Mouse (Mus musculus): ENCODE measurements at regions not wholly inside any gene's neighbourhood (a gene's known extent, or its start where the extent isn't known, plus 50 kb on each side); places are given as distances from the start of the nearest gene placed in this dataset.

- Histone ChIP-seq H3K4me3 (no peak overlapping the region), H3K79me2 (ENCODE audit: control insufficient read depth, insufficient read depth) (no peaks in the 10 kb centered on the region), H3ac (ENCODE audit: control insufficient read depth, insufficient read length) (no peak overlapping the region), H3K27me3 (ENCODE audit: control insufficient read depth, insufficient read depth, insufficient read length) (no peaks in the 10 kb centered on the region), H3K4me2 (ENCODE audit: low read depth) (no peak overlapping the region), H3K36me3 (ENCODE audit: control insufficient read depth, insufficient read depth) (no peaks in the 10 kb centered on the region)
- TF ChIP-seq MYOD1 (IDR thresholded peaks at IDR 0.05; ENCODE audit: control insufficient read depth in 1 of 3, insufficient read length in 2 of 3, low read depth in 2 of 3) (no peak), POLR2A (IDR thresholded peaks at IDR 0.05; ENCODE audit: insufficient read length, low read depth) (no peak), USF1 (IDR thresholded peaks at IDR 0.05; ENCODE audit: low read depth) (no peak), MAX (IDR thresholded peaks at IDR 0.05; ENCODE audit: low read depth) (no peak), MYOG (IDR thresholded peaks at IDR 0.05; ENCODE audit: control insufficient read depth in 1 of 3, insufficient read depth in 1 of 3, insufficient read length in 2 of 3, low read depth in 2 of 3) (no peak), POLR2AphosphoS2 (IDR thresholded peaks at IDR 0.05; ENCODE audit: insufficient read length, low read depth) (no peak), CEBPB (IDR thresholded peaks at IDR 0.05; ENCODE audit: insufficient read depth, poor library complexity, severe bottlenecking) (no peak), TCF12 (IDR thresholded peaks at IDR 0.05; ENCODE audit: insufficient read depth, poor library complexity, severe bottlenecking) (no peak), SRF (IDR thresholded peaks at IDR 0.05; ENCODE audit: control insufficient read depth, insufficient read length, low read depth) (no peak), E2F4 (IDR thresholded peaks at IDR 0.05; ENCODE audit: insufficient read depth) (no peak), TCF3 (IDR thresholded peaks at IDR 0.05; ENCODE audit: insufficient read length, low read depth) (no peak)
Measured at GRCm38 (mm10) chr2:171846826-171847492, 196.3 kb downstream of the Cbln4 start.

DNA sequence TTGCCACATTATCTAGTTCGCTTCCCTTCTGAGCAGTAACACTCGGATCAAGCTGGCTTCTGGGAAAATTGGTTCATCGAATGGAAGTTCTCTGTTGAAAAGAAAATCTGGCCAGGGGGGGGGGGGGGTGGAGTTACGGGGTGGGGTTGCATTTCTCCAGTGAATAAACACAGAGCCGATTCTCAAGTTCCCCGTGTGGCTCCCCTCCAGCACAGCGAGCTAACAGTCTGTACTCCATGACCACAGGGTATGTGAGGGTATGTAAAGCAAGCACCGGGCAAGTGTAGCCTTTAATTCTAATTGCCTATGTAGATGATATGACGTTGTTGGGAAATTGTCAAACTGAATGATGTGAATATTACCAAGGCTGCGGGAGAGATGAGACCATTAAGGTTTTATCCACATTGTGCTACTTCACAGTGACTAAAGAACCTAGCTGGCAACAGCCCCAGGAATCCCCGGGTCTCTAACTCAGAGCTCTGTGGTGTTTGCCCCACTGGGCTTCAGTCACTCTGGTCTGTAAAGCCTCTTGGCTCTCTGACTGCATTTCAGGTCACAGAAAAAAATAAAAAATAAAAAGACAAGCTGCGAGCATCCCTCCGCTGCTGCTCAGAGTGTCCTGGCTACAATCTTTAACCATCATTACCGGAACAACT, 203.1 kb downstream of the Cbln4 start:
- Histone ChIP-seq H3ac (ENCODE audit: control insufficient read depth, insufficient read length) (no peak overlapping the region), H3K27me3 (ENCODE audit: control insufficient read depth, insufficient read depth, insufficient read length) (no peaks in the 10 kb centered on the region), H3K4me3 (no peak overlapping the region)

GRCm38 (mm10) chr2:171822156-171822555, 221.1 kb downstream of the Cbln4 start:
- H3K4me2 ChIP-seq (ENCODE audit: low read depth), result no peak overlapping the region
- H3ac ChIP-seq (ENCODE audit: control insufficient read depth, insufficient read length), result no peak overlapping the region
- no peak for TF ChIP-seq MYOD1 (IDR thresholded peaks at IDR 0.05; ENCODE audit: control insufficient read depth in 1 of 3, insufficient read length in 2 of 3, low read depth in 2 of 3)
- TF ChIP-seq MYOG (IDR thresholded peaks at IDR 0.05; ENCODE audit: control insufficient read depth in 1 of 3, insufficient read depth in 1 of 3, insufficient read length in 2 of 3, low read depth in 2 of 3), result no peak
- TF ChIP-seq POLR2AphosphoS2 (IDR thresholded peaks at IDR 0.05; ENCODE audit: insufficient read length, low read depth), result no peak
- no peak for TF ChIP-seq TCF12 (IDR thresholded peaks at IDR 0.05; ENCODE audit: insufficient read depth, poor library complexity, severe bottlenecking)
- no peak for TF ChIP-seq CEBPB (IDR thresholded peaks at IDR 0.05; ENCODE audit: insufficient read depth, poor library complexity, severe bottlenecking)
- TF ChIP-seq REST (IDR thresholded peaks at IDR 0.05; ENCODE audit: insufficient read depth, insufficient read length), result no peak
- no peak for TF ChIP-seq SRF (IDR thresholded peaks at IDR 0.05; ENCODE audit: control insufficient read depth, insufficient read length, low read depth)
- no peak for TF ChIP-seq MAX (IDR thresholded peaks at IDR 0.05; ENCODE audit: low read depth)
- TF ChIP-seq USF1 (IDR thresholded peaks at IDR 0.05; ENCODE audit: low read depth), result no peak
- no peak for TF ChIP-seq E2F4 (IDR thresholded peaks at IDR 0.05; ENCODE audit: insufficient read depth)
- no peak for TF ChIP-seq TCF3 (IDR thresholded peaks at IDR 0.05; ENCODE audit: insufficient read length, low read depth)
- TF ChIP-seq POLR2A (IDR thresholded peaks at IDR 0.05; ENCODE audit: insufficient read length, low read depth), result no peak
- no peaks in the 10 kb centered on the region for H3K27me3 ChIP-seq (ENCODE audit: control insufficient read depth, insufficient read depth, insufficient read length)
- H3K36me3 ChIP-seq (ENCODE audit: control insufficient read depth, insufficient read depth), result no peaks in the 10 kb centered on the region
- no peak overlapping the region for H3K4me3 ChIP-seq
- no peaks in the 10 kb centered on the region for H3K79me2 ChIP-seq (ENCODE audit: control insufficient read depth, insufficient read depth)

More for the DNA sequence above, 203.1 kb downstream of the Cbln4 start:
- H3K4me2 ChIP-seq (ENCODE audit: low read depth), result peak overlapping the region; percentile 53
- no peak for TF ChIP-seq MYOG (IDR thresholded peaks at IDR 0.05; ENCODE audit: control insufficient read depth in 1 of 3, insufficient read depth in 1 of 3, insufficient read length in 2 of 3, low read depth in 2 of 3)
- no peaks in the 10 kb centered on the region for H3K36me3 ChIP-seq (ENCODE audit: control insufficient read depth, insufficient read depth)
- no peaks in the 10 kb centered on the region for H3K79me2 ChIP-seq (ENCODE audit: control insufficient read depth, insufficient read depth)

DNA sequence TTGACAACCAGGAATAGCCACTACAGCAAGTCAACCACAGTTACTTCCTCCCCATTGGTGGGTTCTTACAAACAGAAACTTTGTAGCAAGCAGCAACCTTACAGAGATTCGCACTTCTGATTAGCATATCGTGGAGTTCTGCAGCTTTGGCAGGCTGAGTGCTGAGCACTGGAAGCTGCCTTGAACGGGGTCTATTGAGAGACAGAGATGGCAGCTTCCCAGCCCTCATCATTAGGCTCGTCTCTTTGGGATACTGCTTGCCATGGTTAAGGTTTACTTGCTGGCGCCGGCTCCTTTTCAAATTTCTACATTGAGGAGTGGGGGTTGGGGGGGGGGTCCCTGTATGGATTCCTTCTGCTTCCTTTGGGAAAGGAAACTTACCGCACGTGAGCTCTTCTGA, 224.8 kb downstream of the Cbln4 start:
- Histone ChIP-seq H3K79me2 (ENCODE audit: control insufficient read depth, insufficient read depth) (no peaks in the 10 kb centered on the region), H3ac (ENCODE audit: control insufficient read depth, insufficient read length) (no peak overlapping the region), H3K36me3 (ENCODE audit: control insufficient read depth, insufficient read depth) (no peaks in the 10 kb centered on the region), H3K27me3 (ENCODE audit: control insufficient read depth, insufficient read depth, insufficient read length) (no peaks in the 10 kb centered on the region), H3K4me2 (ENCODE audit: low read depth) (no peak overlapping the region), H3K4me3 (no peak overlapping the region)
- no peak for TF ChIP-seq MYOG (IDR thresholded peaks at IDR 0.05; ENCODE audit: control insufficient read depth in 1 of 3, insufficient read depth in 1 of 3, insufficient read length in 2 of 3, low read depth in 2 of 3)
- no peak for TF ChIP-seq POLR2A (IDR thresholded peaks at IDR 0.05; ENCODE audit: insufficient read length, low read depth)
- TF ChIP-seq MYOD1 (IDR thresholded peaks at IDR 0.05; ENCODE audit: control insufficient read depth in 1 of 3, insufficient read length in 2 of 3, low read depth in 2 of 3), result no peak
- TF ChIP-seq CEBPB (IDR thresholded peaks at IDR 0.05; ENCODE audit: insufficient read depth, poor library complexity, severe bottlenecking), result no peak
- TF ChIP-seq TCF12 (IDR thresholded peaks at IDR 0.05; ENCODE audit: insufficient read depth, poor library complexity, severe bottlenecking), result no peak
- TF ChIP-seq E2F4 (IDR thresholded peaks at IDR 0.05; ENCODE audit: insufficient read depth), result no peak
- TF ChIP-seq REST (IDR thresholded peaks at IDR 0.05; ENCODE audit: insufficient read depth, insufficient read length), result no peak
- no peak for TF ChIP-seq SRF (IDR thresholded peaks at IDR 0.05; ENCODE audit: control insufficient read depth, insufficient read length, low read depth)
- no peak for TF ChIP-seq USF1 (IDR thresholded peaks at IDR 0.05; ENCODE audit: low read depth)

Data from myocyte (in vitro differentiated cells).